ENCODE assay signal across 8 mouse cellular contexts in genomic region chr9:37625641-37626040, GRCm38 (mm10). TPM values are rescaled to one million over a fixed set of nuclear protein-coding genes. Genes with fewer than 3 reads are reported as not detected.
DNase-seq lines count a peak whose midpoint lies in the region.

No protein-coding gene starts in this region.

- peak; percentile 10 for DNase-seq in kidney, adult 9 months
- DNase-seq in kidney, postnatal 14 days = no peak
- peak; percentile 71 to 75 for DNase-seq in cerebellum, postnatal 10 days
- peak; percentile 29 for DNase-seq in heart, postnatal 4 days
- DNase-seq in left cerebral cortex, adult 8-10 months (ENCODE audit: low spot score in 2 of 2) = peak; percentile 60 to 87
- DNase-seq in right cerebral cortex, postnatal 10 days (ENCODE audit: low spot score in 2 of 2) = peak; percentile 88 to 93
- DNase-seq in T-cell, adult 2 months (ENCODE audit: low spot score) = no peak
- no peak for DNase-seq in yolk sac, embryonic 10.5 days (ENCODE audit: low spot score)

RNA-seq across cellular contexts. Expression of gene Spa17, which starts 12.1 kb away (rescaled TPM):
- 1 to 10 TPM; 2.4 to 4.5 TPM for total RNA-seq in heart, postnatal 4 days (2021)
- total RNA-seq in left cerebral cortex, adult 8-10 months (2022) = 1 to 10 TPM in 3 of 4 experiments, under 1 TPM in 1; 0.57 to 2.5 (median 2.1) TPM

RNA-seq across cellular contexts. Expression of gene Tbrg1, which starts 31.5 kb away (rescaled TPM):
- total RNA-seq in heart, postnatal 4 days (2021) = 10 to 100 TPM; 60.8 to 61.8 TPM
- total RNA-seq in left cerebral cortex, adult 8-10 months (2022) = 10 to 100 TPM; 46.2 to 55.5 (median 51.5) TPM

RNA-seq across cellular contexts. Expression of gene Panx3, which starts 43.4 kb away (rescaled TPM):
- not detected for total RNA-seq in heart, postnatal 4 days (2021)
- total RNA-seq in left cerebral cortex, adult 8-10 months (2022) = not detected

Comparison
In these comparisons a context has a peak if more than half of its experiments do, and no peak if none do; other contexts are left out.
1. DNase-seq: peak in kidney, adult 9 months (single experiment), cerebellum, postnatal 10 days (2 of 2), heart, postnatal 4 days (single experiment), left cerebral cortex, adult 8-10 months (2 of 2) and right cerebral cortex, postnatal 10 days (2 of 2); none in kidney, postnatal 14 days (single experiment), T-cell, adult 2 months (single experiment) and yolk sac, embryonic 10.5 days (single experiment).